Mouse (Mus musculus) regulatory T cell (primary cell): ENCODE measurements at regions not wholly inside any gene's neighbourhood (a gene's known extent, or its start where the extent isn't known, plus 50 kb on each side); places are given as distances from the start of the nearest gene placed in this dataset.

Source experiments
- in situ Hi-C: fragments of 300-600 bp; cut with MboI, MseI; formaldehyde crosslinking; loops from one replicate; pipeline ENCODE4 v1.15.1; 2025; ENCODE audit warnings: high pct_unique_total_duplicates

- in situ Hi-C loops, result no loop called here
Observed at GRCm38 (mm10) chr3:38049290-38049689, 325.0 kb upstream of the Gm5148 start.

- in situ Hi-C loops, result no loop called here
Observed at GRCm38 (mm10) chr3:38047445-38047844, 323.2 kb upstream of the Gm5148 start.

GRCm38 (mm10) chr3:38046611-38047010 lies 322.3 kb upstream of the Gm5148 start:
- in situ Hi-C loops, result no loop called here

GRCm38 (mm10) chr3:38045989-38046388 lies 321.7 kb upstream of the Gm5148 start:
- in situ Hi-C loops, result no loop called here

GRCm38 (mm10) chr3:38045523-38045922 lies 321.2 kb upstream of the Gm5148 start:
- in situ Hi-C loops, result no loop called here

- in situ Hi-C loops, result no loop called here
Observed at GRCm38 (mm10) chr3:38044338-38044737, 320.0 kb upstream of the Gm5148 start.

- in situ Hi-C loops, result no loop called here
Observed at GRCm38 (mm10) chr3:38042614-38043013, 318.3 kb upstream of the Gm5148 start.

- in situ Hi-C loops, result no loop called here
Observed at GRCm38 (mm10) chr3:38036131-38036530, 311.8 kb upstream of the Gm5148 start.

GRCm38 (mm10) chr3:38034138-38034537 lies 309.8 kb upstream of the Gm5148 start:
- in situ Hi-C loops, result no loop called here

GRCm38 (mm10) chr3:38014768-38015167 lies 290.5 kb upstream of the Gm5148 start:
- in situ Hi-C loops, result no loop called here

GRCm38 (mm10) chr3:38009168-38009567 lies 284.9 kb upstream of the Gm5148 start:
- in situ Hi-C loops, result no loop called here

GRCm38 (mm10) chr3:38008321-38008720 lies 284.0 kb upstream of the Gm5148 start:
- in situ Hi-C loops, result no loop called here

GRCm38 (mm10) chr3:38007626-38008025 lies 283.3 kb upstream of the Gm5148 start:
- in situ Hi-C loops, result no loop called here

- in situ Hi-C loops, result no loop called here
Observed at GRCm38 (mm10) chr3:38002275-38002674, 278.0 kb upstream of the Gm5148 start.

- in situ Hi-C loops, result no loop called here
Observed at GRCm38 (mm10) chr3:37999779-38000178, 275.5 kb upstream of the Gm5148 start.

GRCm38 (mm10) chr3:37997998-37998397 lies 273.7 kb upstream of the Gm5148 start:
- in situ Hi-C loops, result no loop called here

GRCm38 (mm10) chr3:37989992-37990391 lies 265.7 kb upstream of the Gm5148 start:
- in situ Hi-C loops, result no loop called here

GRCm38 (mm10) chr3:37987775-37988505 lies 263.6 kb upstream of the Gm5148 start:
- in situ Hi-C loops, result no loop called here

- in situ Hi-C loops, result no loop called here
Observed at GRCm38 (mm10) chr3:37987007-37987774, 262.9 kb upstream of the Gm5148 start.

- in situ Hi-C loops, result no loop called here
Observed at GRCm38 (mm10) chr3:37984706-37985105, 260.4 kb upstream of the Gm5148 start.

- in situ Hi-C loops, result no loop called here
Observed at GRCm38 (mm10) chr3:37981481-37982180, 257.3 kb upstream of the Gm5148 start.

- in situ Hi-C loops, result loop anchor here (5.0 kb wide), 1 partner anchor 338 kb away; no protein-coding TSS in a partner anchor
Observed at GRCm38 (mm10) chr3:37979871-37980270, 255.6 kb upstream of the Gm5148 start.
